Mouse (Mus musculus) erythroblast, embryonic 14.5 days (primary cell): ENCODE measurements around the gene Leng1. TPM values are rescaled to one million over a fixed set of nuclear protein-coding genes. Genes with fewer than 3 reads are reported as not detected.
A peak's percentile ranks its signal among the peaks of the same experiment; 100 is the strongest.

ENCODE experiments used
- H3K27me3 ChIP-seq: 2 replicates; pipeline ENCODE4 v1.6.1; 2012; ENCODE audit warnings: inconsistent platforms; ENCODE audit not compliant: control insufficient read depth
- H3K36me3 ChIP-seq: 2 replicates; pipeline ENCODE4 v1.6.1; 2012; ENCODE audit warnings: mild to moderate bottlenecking, inconsistent platforms; ENCODE audit not compliant: control insufficient read depth
- H3K4me1 ChIP-seq: 2 replicates; pipeline ENCODE4 v1.6.1; 2012; ENCODE audit warnings: inconsistent platforms; ENCODE audit not compliant: control insufficient read depth
- H3K4me3 ChIP-seq: replicated peaks from 2 replicates; pipeline ENCODE3; 2012; ENCODE audit warnings: moderate library complexity, mild to moderate bottlenecking, inconsistent platforms
- H3K9me3 ChIP-seq: 2 replicates; pipeline ENCODE4 v1.6.1; 2012; ENCODE audit warnings: low read length, inconsistent platforms, mixed read lengths; ENCODE audit not compliant: control insufficient read depth
- GATA1 ChIP-seq: IDR thresholded peaks from 2 replicates; pipeline ENCODE4 v1.6.1; 2012; ENCODE audit warnings: low read length, inconsistent platforms, mixed read lengths
- TAL1 ChIP-seq: IDR thresholded peaks from 3 replicates; pipeline ENCODE4 v1.6.1; 2012; ENCODE audit warnings: low read length, inconsistent platforms, mixed read lengths
- polyA plus RNA-seq: library from polyadenylated mRNA; stranded (reverse); fragments of >175 nt; gene quantifications from 2 replicates; pipeline ENCODE4 v1.2.3, GENCODE M21; 2012

Gene Leng1
- polyA plus RNA-seq, 1 experiment: 1.3 TPM

GRCm38 (mm10) chr7:3692987-3693808 is 27.6 kb upstream of the Leng1 start, which contains the start of gene Mboat7:
Mboat7 (minus strand) TSS chr7:3693523.
- Histone ChIP-seq H3K4me3 (peak within 1 kb of the TSS; percentile 84), H3K27me3 (no peaks in the 10 kb centered on the region), H3K4me1 (peaks cover 41% of the 10 kb centered on the region), H3K36me3 (peaks cover 4% of the 10 kb centered on the region; the same call in 1 of the 2 replicates), H3K9me3 (no peaks in the 10 kb centered on the region)
- TF ChIP-seq TAL1 (no peak), GATA1 (no peak)

GRCm38 (mm10) chr7:3692382-3692986 is 26.8 kb upstream of the Leng1 start, which contains the start of gene Tsen34:
Tsen34 (plus strand) TSS chr7:3692863.
- Histone ChIP-seq H3K9me3 (no peaks in the 10 kb centered on the region), H3K4me3 (peak within 1 kb of the TSS; percentile 84), H3K36me3 (peaks cover 4% of the 10 kb centered on the region; the same call in 1 of the 2 replicates), H3K27me3 (no peaks in the 10 kb centered on the region), H3K4me1 (peaks cover 41% of the 10 kb centered on the region)
- no peak for TF ChIP-seq TAL1
- no peak for TF ChIP-seq GATA1

DNA sequence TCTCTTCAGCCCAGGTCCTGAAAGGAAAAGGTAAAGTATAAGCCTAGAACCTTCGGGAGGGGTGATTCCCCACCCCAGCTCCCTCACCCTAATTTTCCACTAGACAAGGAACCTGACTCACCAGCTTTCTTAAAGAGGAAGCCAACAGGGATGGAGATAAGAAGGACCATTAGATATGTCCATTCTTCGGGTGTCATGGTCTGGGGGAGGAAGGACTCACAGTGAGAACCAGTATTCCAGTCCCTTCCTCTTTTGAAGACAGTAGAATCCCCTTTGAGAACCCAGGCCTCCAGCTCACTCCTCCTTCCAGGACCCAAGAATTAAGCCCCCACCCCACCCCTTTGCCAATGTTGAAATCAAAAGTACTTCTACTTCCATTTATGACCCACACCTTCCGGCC is 26.3 kb upstream of the Leng1 start:
- H3K36me3 ChIP-seq: peaks cover 4% of the 10 kb centered on the region; the same call in 1 of the 2 replicates
- peaks cover 41% of the 10 kb centered on the region for H3K4me1 ChIP-seq
- peak overlapping the region; percentile 84 for H3K4me3 ChIP-seq
- TF ChIP-seq TAL1 (no peak), GATA1 (no peak)
- no peaks in the 10 kb centered on the region for H3K9me3 ChIP-seq
- no peaks in the 10 kb centered on the region for H3K27me3 ChIP-seq

- H3K4me3 ChIP-seq: no peak overlapping the region
- TF ChIP-seq GATA1: no peak
- no peaks in the 10 kb centered on the region for H3K27me3 ChIP-seq
- peaks cover 2% of the 10 kb centered on the region for H3K4me1 ChIP-seq
- peaks cover 17% of the 10 kb centered on the region for H3K36me3 ChIP-seq
- H3K9me3 ChIP-seq: no peaks in the 10 kb centered on the region
These were observed 20.0 kb upstream of the Leng1 start for GRCm38 (mm10) chr7:3685400-3686187.

GRCm38 (mm10) chr7:3684698-3685097 is 19.1 kb upstream of the Leng1 start:
- Histone ChIP-seq H3K27me3 (no peaks in the 10 kb centered on the region), H3K4me1 (no peaks in the 10 kb centered on the region), H3K36me3 (peaks cover 17% of the 10 kb centered on the region), H3K9me3 (no peaks in the 10 kb centered on the region), H3K4me3 (no peak overlapping the region)
- TF ChIP-seq TAL1 (no peak), GATA1 (no peak)

- TF ChIP-seq GATA1 (no peak), TAL1 (no peak)
- no peak overlapping the region for H3K4me3 ChIP-seq
- H3K9me3 ChIP-seq: no peaks in the 10 kb centered on the region
- no peaks in the 10 kb centered on the region for H3K27me3 ChIP-seq
- H3K36me3 ChIP-seq: peaks cover 17% of the 10 kb centered on the region
- no peaks in the 10 kb centered on the region for H3K4me1 ChIP-seq
These were observed 18.4 kb upstream of the Leng1 start for GRCm38 (mm10) chr7:3683908-3684550.

DNA sequence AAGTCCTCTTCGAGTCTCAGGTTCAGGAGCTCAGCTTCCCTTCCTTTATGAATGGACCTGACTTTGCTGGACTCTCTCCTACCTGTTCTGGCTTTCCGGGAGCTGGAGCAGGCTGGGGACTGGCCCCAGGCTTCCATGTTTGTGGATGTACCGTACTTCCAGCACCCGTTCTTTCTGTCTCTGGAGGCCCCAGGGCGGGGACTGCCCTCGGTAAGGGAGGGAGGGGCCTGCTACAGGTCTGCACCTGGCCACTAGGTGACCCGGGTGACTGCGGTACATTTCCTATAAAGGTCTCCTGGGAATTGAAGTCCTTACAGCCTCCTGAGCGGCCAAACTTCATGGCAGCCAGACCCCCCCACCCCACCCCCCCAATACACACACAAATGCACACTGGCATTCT is 11.7 kb upstream of the Leng1 start, which contains the start of gene Tmc4:
Tmc4 (minus strand) TSS at position 212 of the 400 bp plus-strand sequence.
- Histone ChIP-seq H3K4me3 (no peak within 1 kb of the TSS), H3K4me1 (peaks cover 2% of the 10 kb centered on the region; the same call in 1 of the 2 replicates), H3K36me3 (no peaks in the 10 kb centered on the region; the same call in 1 of the 2 replicates), H3K9me3 (no peaks in the 10 kb centered on the region), H3K27me3 (no peaks in the 10 kb centered on the region)
- TF ChIP-seq GATA1: no peak
- TF ChIP-seq TAL1: no peak

DNA sequence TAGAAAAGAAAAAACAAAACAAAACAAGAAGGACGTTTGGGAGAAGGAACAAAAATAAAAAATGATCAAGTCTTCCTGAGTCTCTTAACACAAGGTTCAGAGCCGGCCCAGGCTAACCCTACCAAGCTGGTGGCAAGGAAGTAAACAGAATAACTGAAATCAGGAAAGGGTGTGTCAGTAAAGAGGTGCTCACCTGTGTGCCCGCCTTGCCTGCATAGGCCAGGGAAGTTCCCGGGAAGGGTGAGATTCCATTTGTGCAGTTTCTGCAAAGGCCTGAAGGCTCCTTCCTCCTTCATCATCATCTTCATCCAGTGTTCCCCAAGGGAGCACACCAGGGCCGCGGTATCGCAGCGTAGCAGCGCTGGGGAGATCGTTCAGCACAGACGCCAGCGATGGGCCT is 10.7 kb upstream of the Leng1 start:
- Histone ChIP-seq H3K4me1 (peaks cover 2% of the 10 kb centered on the region; the same call in 1 of the 2 replicates), H3K9me3 (no peaks in the 10 kb centered on the region), H3K36me3 (no peaks in the 10 kb centered on the region; the same call in 1 of the 2 replicates), H3K4me3 (no peak overlapping the region), H3K27me3 (no peaks in the 10 kb centered on the region)
- TF ChIP-seq GATA1 (no peak), TAL1 (no peak)
